Mouse (Mus musculus): ENCODE data around the gene Fam53b. TPM values are rescaled to one million over a fixed set of nuclear protein-coding genes. Genes with fewer than 3 reads are reported as not detected.

Fam53b gene
- polyA plus RNA-seq, 2 experiments: 12.9 to 20.0 TPM

DNA sequence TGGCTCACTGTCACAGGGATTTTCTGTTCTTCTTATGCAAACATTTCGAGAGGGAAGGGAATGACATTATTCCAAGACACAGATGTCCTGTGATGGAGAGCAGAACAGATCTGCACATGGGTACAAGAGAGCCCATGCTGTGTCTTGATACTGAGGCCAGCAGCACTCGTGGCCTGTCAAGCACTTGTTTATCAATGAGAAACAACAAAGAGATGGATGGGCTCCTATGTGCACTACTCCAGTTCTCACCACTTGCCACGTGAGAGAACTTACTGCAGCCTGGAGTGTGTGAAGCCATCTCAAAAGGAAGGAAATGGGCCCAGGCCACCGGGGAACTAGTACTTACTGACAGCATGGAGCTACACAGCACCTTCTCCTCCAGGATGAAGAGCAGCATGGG is 27.2 kb downstream of the Fam53b start:
- Histone ChIP-seq H3K4me1 (replicated peaks; ENCODE audit: control insufficient read depth in 2 of 2, insufficient read depth in 2 of 2, low read length in 1 of 2) (peaks cover 3 to 23% of the 10 kb centered on the region in 2 experiments; a peak in 3 of 4 replicates), H3K27ac (no peak overlapping the region)
- 26% methylated on average over 4 of the region's 4 CpGs for WGBS (ENCODE audit: insufficient replicate concordance)

DNA sequence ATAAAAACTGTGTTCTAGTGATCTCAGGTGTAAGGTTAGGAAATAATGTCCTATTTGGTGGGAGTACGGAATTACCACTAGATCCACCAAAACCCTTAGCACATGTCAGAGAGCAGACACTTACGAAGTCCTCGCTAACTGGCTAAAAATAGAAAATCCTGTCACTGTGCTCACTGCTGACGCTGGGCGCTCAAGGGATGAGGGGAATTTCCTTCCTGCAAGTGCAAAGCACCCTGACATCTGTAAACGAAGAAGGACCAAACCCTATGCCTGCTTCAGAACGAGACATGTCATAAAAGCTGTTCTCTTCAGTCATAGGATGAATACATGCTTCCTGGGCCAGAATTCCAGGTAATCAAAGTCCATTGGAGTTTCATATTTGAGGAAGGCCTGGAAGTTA is 27.7 kb downstream of the Fam53b start:
- H3K4me1 ChIP-seq (replicated peaks; ENCODE audit: control insufficient read depth in 2 of 2, insufficient read depth in 2 of 2, low read length in 1 of 2): peaks cover 3 to 23% of the 10 kb centered on the region in 2 experiments; a peak in 3 of 4 replicates
- no peak for ATAC-seq (ENCODE audit: insufficient read depth)
- 60% methylated on average over 7 of the region's 7 CpGs for WGBS (ENCODE audit: insufficient replicate concordance)
- H3K36me3 ChIP-seq (replicated peaks; ENCODE audit: control insufficient read depth, insufficient read depth, low read depth): no peaks in the 10 kb centered on the region
- H3K9ac ChIP-seq (replicated peaks): no peak overlapping the region
- no peak for TF ChIP-seq CTCF (IDR thresholded peaks at IDR 0.05; ENCODE audit: low read depth)
- TF ChIP-seq EP300 (IDR thresholded peaks at IDR 0.05; ENCODE audit: low read depth): no peak
- H3K4me3 ChIP-seq (ENCODE audit: insufficient read depth in 1 of 2, low read depth in 2 of 2, low read length in 2 of 2): no peak overlapping the region
- no peak overlapping the region for H3K27ac ChIP-seq
- H3K27me3 ChIP-seq (ENCODE audit: control insufficient read depth, insufficient read depth, low read length): no peaks in the 10 kb centered on the region
- H3K9me3 ChIP-seq (ENCODE audit: control insufficient read depth, low read length): no peaks in the 10 kb centered on the region
- H3K4me2 ChIP-seq (ENCODE audit: low read depth): no peak overlapping the region
- no peak for DNase-seq (ENCODE audit: low read depth in 3 of 3, low spot score in 3 of 3)

More for the DNA sequence above, 27.2 kb downstream of the Fam53b start:
- H3K36me3 ChIP-seq (replicated peaks; ENCODE audit: control insufficient read depth, insufficient read depth, low read depth): no peaks in the 10 kb centered on the region
- no peak overlapping the region for H3K9ac ChIP-seq (replicated peaks)
- ATAC-seq (ENCODE audit: insufficient read depth) (no peak), DNase-seq (ENCODE audit: low read depth in 3 of 3, low spot score in 3 of 3) (no peak)
- H3K9me3 ChIP-seq (ENCODE audit: control insufficient read depth, low read length): no peaks in the 10 kb centered on the region
- H3K4me3 ChIP-seq (ENCODE audit: insufficient read depth in 1 of 2, low read depth in 2 of 2, low read length in 2 of 2): no peak overlapping the region
- no peak overlapping the region for H3K4me2 ChIP-seq (ENCODE audit: low read depth)
- TF ChIP-seq CTCF (IDR thresholded peaks at IDR 0.05; ENCODE audit: low read depth) (no peak), EP300 (IDR thresholded peaks at IDR 0.05; ENCODE audit: low read depth) (no peak)
- H3K27me3 ChIP-seq (ENCODE audit: control insufficient read depth, insufficient read depth, low read length): no peaks in the 10 kb centered on the region

DNA sequence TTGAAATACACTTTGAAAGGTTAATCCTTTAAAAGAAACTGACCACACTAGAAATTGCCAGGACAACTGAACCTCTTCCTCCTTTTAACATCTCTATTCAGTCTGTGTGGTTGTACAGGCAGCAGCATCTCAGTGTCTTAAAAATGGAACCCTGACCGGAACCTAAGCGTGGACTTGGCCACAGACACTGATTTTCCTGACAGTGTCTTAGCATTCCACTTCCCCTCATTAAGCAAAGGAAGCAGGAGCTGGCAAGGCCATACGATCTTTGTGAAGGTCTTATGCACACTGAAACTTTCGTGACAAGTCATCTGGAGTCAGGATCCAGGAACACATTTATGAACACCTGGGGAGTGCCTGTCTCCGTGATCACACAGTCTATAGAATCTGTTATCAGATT is 29.6 kb downstream of the Fam53b start:
- Histone ChIP-seq H3K4me1 (replicated peaks; ENCODE audit: control insufficient read depth in 2 of 2, insufficient read depth in 2 of 2, low read length in 1 of 2) (peaks cover 17 to 29% of the 10 kb centered on the region in 2 experiments), H3K27ac (no peak overlapping the region), H3K36me3 (replicated peaks; ENCODE audit: control insufficient read depth, insufficient read depth, low read depth) (no peaks in the 10 kb centered on the region), H3K9me3 (ENCODE audit: control insufficient read depth, low read length) (no peaks in the 10 kb centered on the region), H3K4me3 (ENCODE audit: insufficient read depth in 1 of 2, low read depth in 2 of 2, low read length in 2 of 2) (no peak overlapping the region), H3K27me3 (ENCODE audit: control insufficient read depth, insufficient read depth, low read length) (no peaks in the 10 kb centered on the region), H3K4me2 (ENCODE audit: low read depth) (no peak overlapping the region), H3K9ac (replicated peaks) (no peak overlapping the region)
- TF ChIP-seq CTCF (IDR thresholded peaks at IDR 0.05; ENCODE audit: low read depth) (no peak), EP300 (IDR thresholded peaks at IDR 0.05; ENCODE audit: low read depth) (no peak)
- ATAC-seq (ENCODE audit: insufficient read depth) (no peak), DNase-seq (ENCODE audit: low read depth in 3 of 3, low spot score in 3 of 3) (no peak)
- 71% methylated on average over 5 of the region's 5 CpGs for WGBS (ENCODE audit: insufficient replicate concordance)

GRCm38 (mm10) chr7:132781850-132782249 is 31.8 kb downstream of the Fam53b start:
- DNase-seq (ENCODE audit: low read depth in 3 of 3, low spot score in 3 of 3) (no peak), ATAC-seq (ENCODE audit: insufficient read depth) (no peak)
- WGBS (ENCODE audit: insufficient replicate concordance): 74% methylated on average over 6 of the region's 6 CpGs
- H3K9ac ChIP-seq (replicated peaks): no peak overlapping the region
- no peak overlapping the region for H3K4me3 ChIP-seq (ENCODE audit: insufficient read depth in 1 of 2, low read depth in 2 of 2, low read length in 2 of 2)
- TF ChIP-seq CTCF (IDR thresholded peaks at IDR 0.05; ENCODE audit: low read depth) (no peak), EP300 (IDR thresholded peaks at IDR 0.05; ENCODE audit: low read depth) (no peak)
- H3K4me2 ChIP-seq (ENCODE audit: low read depth): no peak overlapping the region
- no peak overlapping the region for H3K27ac ChIP-seq
- no peaks in the 10 kb centered on the region for H3K36me3 ChIP-seq (replicated peaks; ENCODE audit: control insufficient read depth, insufficient read depth, low read depth)
- H3K4me1 ChIP-seq (replicated peaks; ENCODE audit: control insufficient read depth in 2 of 2, insufficient read depth in 2 of 2, low read length in 1 of 2): peaks cover 39 to 47% of the 10 kb centered on the region in 2 experiments
- no peaks in the 10 kb centered on the region for H3K27me3 ChIP-seq (ENCODE audit: control insufficient read depth, insufficient read depth, low read length)
- no peaks in the 10 kb centered on the region for H3K9me3 ChIP-seq (ENCODE audit: control insufficient read depth, low read length)

GRCm38 (mm10) chr7:132781130-132781814 is 32.4 kb downstream of the Fam53b start:
- H3K4me3 ChIP-seq (ENCODE audit: insufficient read depth in 1 of 2, low read depth in 2 of 2, low read length in 2 of 2): no peak overlapping the region
- WGBS (ENCODE audit: insufficient replicate concordance): 71% methylated on average over 7 of the region's 7 CpGs

More at GRCm38 (mm10) chr7:132781130-132781814, 32.4 kb downstream of the Fam53b start:
- H3K4me2 ChIP-seq (ENCODE audit: low read depth): no peak overlapping the region
- peaks cover 42 to 47% of the 10 kb centered on the region in 2 experiments for H3K4me1 ChIP-seq (replicated peaks; ENCODE audit: control insufficient read depth in 2 of 2, insufficient read depth in 2 of 2, low read length in 1 of 2)
- no peak for TF ChIP-seq CTCF (IDR thresholded peaks at IDR 0.05; ENCODE audit: low read depth)
- no peaks in the 10 kb centered on the region for H3K36me3 ChIP-seq (replicated peaks; ENCODE audit: control insufficient read depth, insufficient read depth, low read depth)
- H3K9ac ChIP-seq (replicated peaks): no peak overlapping the region
- DNase-seq (ENCODE audit: low read depth in 3 of 3, low spot score in 3 of 3) (no peak), ATAC-seq (ENCODE audit: insufficient read depth) (no peak)
- no peaks in the 10 kb centered on the region for H3K27me3 ChIP-seq (ENCODE audit: control insufficient read depth, insufficient read depth, low read length)
- H3K9me3 ChIP-seq (ENCODE audit: control insufficient read depth, low read length): no peaks in the 10 kb centered on the region
- H3K27ac ChIP-seq: no peak overlapping the region

Measured in liver, embryonic 14.5 days (tissue).